Mouse (Mus musculus): ENCODE results near the gene 5330417H12Rik. TPM values are rescaled to one million over a fixed set of nuclear protein-coding genes. Genes with fewer than 3 reads are reported as not detected.

5330417H12Rik gene
- polyA plus RNA-seq, 1 experiment, result not detected

- TF ChIP-seq CTCF (IDR thresholded peaks at IDR 0.05; ENCODE audit: low read depth, low read length) (no peak), POLR2A (IDR thresholded peaks at IDR 0.05; ENCODE audit: borderline replicate concordance, low read depth, low read length) (no peak)
- Histone ChIP-seq H3K4me3 (ENCODE audit: insufficient read depth, low read length) (no peak overlapping the region), H3K27ac (ENCODE audit: insufficient read depth, low read depth, low read length) (no peak overlapping the region), H3K4me1 (ENCODE audit: control insufficient read depth, insufficient read depth, low read length) (peaks cover 25% of the 10 kb centered on the region)
Observed at GRCm38 (mm10) chr7:107592641-107593040, 32.3 kb downstream of the 5330417H12Rik start.

- TF ChIP-seq POLR2A (IDR thresholded peaks at IDR 0.05; ENCODE audit: borderline replicate concordance, low read depth, low read length) (no peak), CTCF (IDR thresholded peaks at IDR 0.05; ENCODE audit: low read depth, low read length) (no peak)
- H3K4me1 ChIP-seq (ENCODE audit: control insufficient read depth, insufficient read depth, low read length), result no peaks in the 10 kb centered on the region
- no peak overlapping the region for H3K4me3 ChIP-seq (ENCODE audit: insufficient read depth, low read length)
- no peak overlapping the region for H3K27ac ChIP-seq (ENCODE audit: insufficient read depth, low read depth, low read length)
Observed at GRCm38 (mm10) chr7:107574276-107574675, 50.7 kb downstream of the 5330417H12Rik start.

Other genes starting within 250 kb of the 5330417H12Rik start
- not detected in 2 replicates for gene Olfml1, start 57.7 kb downstream of the 5330417H12Rik start, polyA plus RNA-seq (2012; ENCODE audit: insufficient read depth, insufficient read length, missing spikeins)
- 44.3 and 45.4 TPM in 2 replicates for gene Ppfibp2, start 30.0 kb downstream of the 5330417H12Rik start, polyA plus RNA-seq (2012; ENCODE audit: insufficient read depth, insufficient read length, missing spikeins)
- gene Cyb5r2, start 132.9 kb upstream of the 5330417H12Rik start, polyA plus RNA-seq (2012; ENCODE audit: insufficient read depth, insufficient read length, missing spikeins), result not detected in 2 replicates
- gene Ovch2, start 176.0 kb upstream of the 5330417H12Rik start, polyA plus RNA-seq (2012; ENCODE audit: insufficient read depth, insufficient read length, missing spikeins), result not detected in 2 replicates
- gene Olfr467, start 187.1 kb upstream of the 5330417H12Rik start, polyA plus RNA-seq (2012; ENCODE audit: insufficient read depth, insufficient read length, missing spikeins), result not detected in 2 replicates
- gene Olfr469, start 200.4 kb upstream of the 5330417H12Rik start, polyA plus RNA-seq (2012; ENCODE audit: insufficient read depth, insufficient read length, missing spikeins), result not detected in 2 replicates
- gene Olfr470, start 222.3 kb upstream of the 5330417H12Rik start, polyA plus RNA-seq (2012; ENCODE audit: insufficient read depth, insufficient read length, missing spikeins), result not detected in 2 replicates